Mouse (Mus musculus): ENCODE results near the gene Cwc22. TPM values are rescaled to one million over a fixed set of nuclear protein-coding genes. Genes with fewer than 3 reads are reported as not detected.

Cwc22 gene
- polyA plus RNA-seq, 1 experiment = 8.5 TPM

GRCm38 (mm10) chr2:77882961-77883360, 63.2 kb downstream of the Cwc22 start:
- H3ac ChIP-seq (ENCODE audit: control insufficient read depth, insufficient read length, low read depth) = no peak overlapping the region
- H3K79me2 ChIP-seq (ENCODE audit: control insufficient read depth, insufficient read depth) = no peaks in the 10 kb centered on the region
- no peaks in the 10 kb centered on the region for H3K27me3 ChIP-seq (ENCODE audit: control insufficient read depth, insufficient read depth, insufficient read length)
- no peaks in the 10 kb centered on the region for H3K79me3 ChIP-seq (ENCODE audit: low read depth)
- TF ChIP-seq MAX (IDR thresholded peaks at IDR 0.05) (no peak), CTCF (IDR thresholded peaks at IDR 0.05; ENCODE audit: control insufficient read depth, insufficient read depth, insufficient read length) (no peak), MYOG (IDR thresholded peaks at IDR 0.05; ENCODE audit: control insufficient read depth, extremely low read depth, insufficient read length) (no peak), CEBPB (IDR thresholded peaks at IDR 0.05; ENCODE audit: low read depth) (no peak), USF1 (IDR thresholded peaks at IDR 0.05; ENCODE audit: low read depth) (no peak), MYOD1 (IDR thresholded peaks at IDR 0.05; ENCODE audit: control insufficient read depth, insufficient read length, low read depth) (no peak), FOSL1 (IDR thresholded peaks at IDR 0.05; ENCODE audit: insufficient read depth, low read length, poor library complexity, severe bottlenecking) (no peak)
- no peak overlapping the region for H3K4me3 ChIP-seq (ENCODE audit: insufficient read depth, poor library complexity, severe bottlenecking)
- H3K36me3 ChIP-seq (ENCODE audit: control insufficient read depth, insufficient read depth) = no peaks in the 10 kb centered on the region

GRCm38 (mm10) chr2:77881301-77882199, 64.6 kb downstream of the Cwc22 start:
- TF ChIP-seq USF1 (IDR thresholded peaks at IDR 0.05; ENCODE audit: low read depth) (no peak), FOSL1 (IDR thresholded peaks at IDR 0.05; ENCODE audit: insufficient read depth, low read length, poor library complexity, severe bottlenecking) (no peak), MYOG (IDR thresholded peaks at IDR 0.05; ENCODE audit: control insufficient read depth, extremely low read depth, insufficient read length) (no peak), CEBPB (IDR thresholded peaks at IDR 0.05; ENCODE audit: low read depth) (no peak), MYOD1 (IDR thresholded peaks at IDR 0.05; ENCODE audit: control insufficient read depth, insufficient read length, low read depth) (no peak), MAX (IDR thresholded peaks at IDR 0.05) (no peak), CTCF (IDR thresholded peaks at IDR 0.05; ENCODE audit: control insufficient read depth, insufficient read depth, insufficient read length) (no peak)
- Histone ChIP-seq H3K79me3 (ENCODE audit: low read depth) (no peaks in the 10 kb centered on the region), H3K79me2 (ENCODE audit: control insufficient read depth, insufficient read depth) (no peaks in the 10 kb centered on the region), H3K4me3 (ENCODE audit: insufficient read depth, poor library complexity, severe bottlenecking) (no peak overlapping the region), H3ac (ENCODE audit: control insufficient read depth, insufficient read length, low read depth) (no peak overlapping the region), H3K36me3 (ENCODE audit: control insufficient read depth, insufficient read depth) (no peaks in the 10 kb centered on the region), H3K27me3 (ENCODE audit: control insufficient read depth, insufficient read depth, insufficient read length) (no peaks in the 10 kb centered on the region)

GRCm38 (mm10) chr2:77880351-77880750, 65.8 kb downstream of the Cwc22 start:
- H3K79me2 ChIP-seq (ENCODE audit: control insufficient read depth, insufficient read depth) = no peaks in the 10 kb centered on the region
- H3K79me3 ChIP-seq (ENCODE audit: low read depth) = no peaks in the 10 kb centered on the region
- no peak overlapping the region for H3K4me3 ChIP-seq (ENCODE audit: insufficient read depth, poor library complexity, severe bottlenecking)
- H3ac ChIP-seq (ENCODE audit: control insufficient read depth, insufficient read length, low read depth) = no peak overlapping the region
- H3K36me3 ChIP-seq (ENCODE audit: control insufficient read depth, insufficient read depth) = no peaks in the 10 kb centered on the region
- no peak for TF ChIP-seq USF1 (IDR thresholded peaks at IDR 0.05; ENCODE audit: low read depth)
- no peak for TF ChIP-seq MYOD1 (IDR thresholded peaks at IDR 0.05; ENCODE audit: control insufficient read depth, insufficient read length, low read depth)
- no peak for TF ChIP-seq CEBPB (IDR thresholded peaks at IDR 0.05; ENCODE audit: low read depth)
- TF ChIP-seq FOSL1 (IDR thresholded peaks at IDR 0.05; ENCODE audit: insufficient read depth, low read length, poor library complexity, severe bottlenecking) = no peak
- no peak for TF ChIP-seq CTCF (IDR thresholded peaks at IDR 0.05; ENCODE audit: control insufficient read depth, insufficient read depth, insufficient read length)
- TF ChIP-seq MAX (IDR thresholded peaks at IDR 0.05) = no peak
- TF ChIP-seq MYOG (IDR thresholded peaks at IDR 0.05; ENCODE audit: control insufficient read depth, extremely low read depth, insufficient read length) = no peak
- H3K27me3 ChIP-seq (ENCODE audit: control insufficient read depth, insufficient read depth, insufficient read length) = no peaks in the 10 kb centered on the region

- H3K36me3 ChIP-seq (ENCODE audit: control insufficient read depth, insufficient read depth) = no peaks in the 10 kb centered on the region
Measured at GRCm38 (mm10) chr2:77879736-77880135, 66.4 kb downstream of the Cwc22 start.

GRCm38 (mm10) chr2:77877156-77877855, 68.9 kb downstream of the Cwc22 start:
- no peaks in the 10 kb centered on the region for H3K27me3 ChIP-seq (ENCODE audit: control insufficient read depth, insufficient read depth, insufficient read length)
- no peaks in the 10 kb centered on the region for H3K36me3 ChIP-seq (ENCODE audit: control insufficient read depth, insufficient read depth)
- no peak overlapping the region for H3ac ChIP-seq (ENCODE audit: control insufficient read depth, insufficient read length, low read depth)
- H3K4me3 ChIP-seq (ENCODE audit: insufficient read depth, poor library complexity, severe bottlenecking) = no peak overlapping the region
- TF ChIP-seq USF1 (IDR thresholded peaks at IDR 0.05; ENCODE audit: low read depth) (no peak), CTCF (IDR thresholded peaks at IDR 0.05; ENCODE audit: control insufficient read depth, insufficient read depth, insufficient read length) (no peak), MYOD1 (IDR thresholded peaks at IDR 0.05; ENCODE audit: control insufficient read depth, insufficient read length, low read depth) (no peak), FOSL1 (IDR thresholded peaks at IDR 0.05; ENCODE audit: insufficient read depth, low read length, poor library complexity, severe bottlenecking) (no peak), MYOG (IDR thresholded peaks at IDR 0.05; ENCODE audit: control insufficient read depth, extremely low read depth, insufficient read length) (no peak)
- H3K79me2 ChIP-seq (ENCODE audit: control insufficient read depth, insufficient read depth) = no peaks in the 10 kb centered on the region
- no peaks in the 10 kb centered on the region for H3K79me3 ChIP-seq (ENCODE audit: low read depth)

More at GRCm38 (mm10) chr2:77879736-77880135, 66.4 kb downstream of the Cwc22 start:
- Histone ChIP-seq H3K79me3 (ENCODE audit: low read depth) (no peaks in the 10 kb centered on the region), H3ac (ENCODE audit: control insufficient read depth, insufficient read length, low read depth) (no peak overlapping the region), H3K79me2 (ENCODE audit: control insufficient read depth, insufficient read depth) (no peaks in the 10 kb centered on the region), H3K27me3 (ENCODE audit: control insufficient read depth, insufficient read depth, insufficient read length) (no peaks in the 10 kb centered on the region), H3K4me3 (ENCODE audit: insufficient read depth, poor library complexity, severe bottlenecking) (no peak overlapping the region)
- TF ChIP-seq MYOG (IDR thresholded peaks at IDR 0.05; ENCODE audit: control insufficient read depth, extremely low read depth, insufficient read length) = no peak

Data from C2C12 (cell line).